Mouse (Mus musculus) liver, adult (tissue): Measurements from ENCODE around the gene Tdrd12.

Source experiments
- GATA4 ChIP-seq: IDR thresholded peaks from 2 replicates; pipeline ENCODE4 v1.6.1; 2014; ENCODE audit warnings: mild to moderate bottlenecking, low read length; ENCODE audit not compliant: insufficient replicate concordance

Tdrd12 gene

DNA sequence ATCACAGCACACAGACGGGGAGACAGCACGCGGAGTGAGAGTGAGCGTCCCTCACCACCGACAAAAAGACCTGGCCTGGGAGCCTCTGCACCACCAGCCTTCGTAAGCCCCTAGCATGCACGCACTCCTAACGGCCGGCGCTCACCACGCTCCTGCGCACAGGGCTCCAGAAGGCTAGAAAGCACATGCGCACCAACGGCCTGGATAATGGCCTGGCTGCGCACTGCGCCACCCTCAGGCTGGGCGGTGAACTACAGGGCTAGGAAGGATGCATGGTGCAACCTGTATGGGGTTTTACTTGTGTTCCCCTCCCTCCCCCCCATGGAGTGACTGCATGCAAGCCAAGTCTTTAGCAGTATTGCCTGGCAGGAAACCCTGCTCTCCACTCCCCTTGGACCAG lies at the start of gene Tdrd12:
Tdrd12 (minus strand) TSS at position 184 of the 400 bp plus-strand sequence.
- no peak for TF ChIP-seq GATA4

DNA sequence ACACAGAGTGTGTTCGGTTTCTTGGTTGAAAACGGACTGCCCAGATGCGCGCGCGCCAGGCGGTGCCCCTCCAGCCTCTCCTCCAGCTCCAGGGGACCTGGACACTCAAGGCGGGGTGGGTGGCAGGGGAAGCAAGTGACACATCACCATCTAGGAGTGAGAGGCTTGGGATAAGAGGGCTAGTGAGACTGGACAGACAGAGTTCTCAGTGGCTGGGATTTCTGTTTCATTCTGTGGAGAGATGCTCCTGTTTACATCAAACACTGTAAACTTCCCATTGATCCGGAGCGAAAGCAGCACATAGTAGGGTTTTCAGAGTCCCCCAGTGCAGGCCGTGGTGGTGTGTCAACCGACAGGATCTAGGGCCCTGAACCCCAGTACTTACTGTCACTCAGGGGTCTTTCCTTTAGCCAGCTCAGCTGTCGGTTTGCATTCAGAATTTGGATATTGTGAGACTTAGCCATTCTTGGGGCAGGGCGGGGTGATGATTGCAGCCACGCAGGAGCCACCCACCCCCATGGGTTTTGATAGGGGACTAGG lies 49.4 kb upstream of the Tdrd12 start:
- TF ChIP-seq GATA4 = no peak

DNA sequence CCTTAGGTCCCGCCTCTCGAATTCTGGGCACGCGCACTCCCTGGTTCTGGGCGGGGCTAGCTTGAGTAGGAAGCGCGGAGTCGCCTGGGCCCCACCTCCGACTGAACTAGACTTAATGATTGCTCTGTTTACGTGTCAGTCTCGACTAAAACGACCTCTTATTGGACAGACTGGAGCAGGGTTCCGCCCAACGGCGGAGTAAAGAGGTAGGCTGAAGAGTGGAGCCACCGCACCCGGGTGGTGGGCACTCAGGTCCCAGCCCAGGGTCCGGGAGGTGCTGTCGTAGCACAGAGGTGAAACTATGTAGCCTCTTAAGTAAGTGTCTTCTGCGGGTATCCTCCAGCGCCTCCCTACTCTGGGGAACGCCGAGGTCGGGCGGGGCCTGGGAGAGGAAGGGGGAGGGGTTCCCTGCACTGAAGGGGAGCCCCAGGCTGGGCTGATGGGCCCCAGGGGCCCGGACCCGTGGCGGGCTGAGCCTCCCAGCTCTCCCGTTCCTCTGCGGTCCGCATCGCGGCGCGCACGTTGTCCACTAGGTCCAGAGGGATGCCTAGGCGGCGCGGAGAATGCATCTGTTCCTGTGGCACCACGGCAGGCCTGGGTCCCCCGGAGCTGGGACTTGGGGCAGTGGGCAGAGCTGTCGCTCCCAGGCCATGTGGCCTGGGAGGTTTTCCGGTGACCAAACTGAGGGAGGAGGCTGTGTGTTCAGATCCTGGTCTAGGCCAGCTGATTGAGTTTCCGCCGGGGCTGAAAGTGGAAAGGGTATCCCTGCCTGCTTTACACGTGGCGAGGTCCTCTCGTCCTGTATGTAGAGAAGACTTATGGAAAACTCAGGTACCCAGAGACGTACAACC lies 48.7 kb upstream of the Tdrd12 start, which contains the start of gene Ankrd27:
Ankrd27 (plus strand) TSS at position 190 of the 851 bp plus-strand sequence.
- no peak for TF ChIP-seq GATA4

DNA sequence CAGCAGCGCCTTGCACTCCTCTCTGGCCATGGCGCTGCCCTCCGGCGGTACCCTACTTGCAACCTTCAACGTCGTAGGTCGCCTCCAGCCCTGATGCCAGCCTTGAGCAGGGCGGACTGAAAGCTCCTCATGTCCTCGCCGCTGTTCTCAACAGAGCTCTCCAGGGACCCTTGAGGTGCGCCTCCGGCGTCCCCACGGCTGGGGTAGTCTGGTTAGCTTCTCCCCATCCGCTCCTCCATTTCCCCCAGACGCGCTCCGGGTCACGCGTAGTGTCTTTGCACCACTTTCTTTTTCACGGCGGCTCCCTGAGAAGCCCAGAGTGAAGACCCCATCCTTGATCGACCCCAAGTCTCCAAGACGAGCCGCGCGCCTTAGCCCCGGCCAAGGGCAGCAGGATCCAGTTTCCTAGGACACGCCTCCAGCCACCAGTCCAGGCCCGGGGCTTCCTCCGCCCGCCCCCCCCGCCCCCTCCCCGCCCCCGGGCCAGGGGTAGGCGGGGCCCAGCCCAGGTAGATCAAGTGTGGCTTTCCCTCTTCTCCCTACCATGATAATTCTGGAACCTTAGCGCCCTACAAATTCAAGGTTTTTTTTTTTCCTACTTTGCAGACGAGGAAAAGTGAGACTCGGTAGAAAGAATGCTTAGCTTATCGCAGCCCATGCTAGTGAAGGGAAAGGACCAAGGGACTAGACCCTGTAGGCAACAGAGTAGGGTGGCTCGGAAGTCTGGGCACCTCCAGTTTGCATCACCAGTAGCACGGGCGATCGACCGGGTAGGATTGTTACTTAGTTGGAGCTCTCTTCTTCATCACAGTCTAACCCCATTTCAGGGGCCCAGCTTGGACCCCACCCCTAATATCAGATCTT lies 47.9 kb upstream of the Tdrd12 start, which contains the start of gene Rgs9bp:
Rgs9bp (minus strand) TSS at position 392 of the 864 bp plus-strand sequence.
- TF ChIP-seq GATA4 = no peak

DNA sequence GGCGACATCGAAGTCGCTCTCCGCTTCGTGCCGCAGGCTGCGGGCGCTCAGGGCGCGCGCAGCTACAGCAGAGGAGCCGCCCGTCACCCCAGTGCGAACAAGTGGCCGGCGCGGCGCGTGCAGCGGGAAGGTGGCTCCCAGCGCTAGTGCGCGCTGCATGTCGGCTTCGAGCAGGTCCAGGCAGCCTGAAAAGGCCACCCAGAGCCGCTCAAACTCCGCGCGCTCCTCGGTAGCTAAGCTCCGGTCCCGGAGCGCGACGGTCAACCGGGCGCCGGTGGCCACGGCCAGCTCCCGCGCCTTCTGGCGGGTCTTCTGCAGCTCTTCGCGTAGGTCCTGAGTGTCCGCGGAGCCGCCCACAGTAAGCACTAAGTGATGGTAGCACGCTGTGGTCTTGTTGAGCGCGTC lies 47.2 kb upstream of the Tdrd12 start:
- TF ChIP-seq GATA4 = no peak

DNA sequence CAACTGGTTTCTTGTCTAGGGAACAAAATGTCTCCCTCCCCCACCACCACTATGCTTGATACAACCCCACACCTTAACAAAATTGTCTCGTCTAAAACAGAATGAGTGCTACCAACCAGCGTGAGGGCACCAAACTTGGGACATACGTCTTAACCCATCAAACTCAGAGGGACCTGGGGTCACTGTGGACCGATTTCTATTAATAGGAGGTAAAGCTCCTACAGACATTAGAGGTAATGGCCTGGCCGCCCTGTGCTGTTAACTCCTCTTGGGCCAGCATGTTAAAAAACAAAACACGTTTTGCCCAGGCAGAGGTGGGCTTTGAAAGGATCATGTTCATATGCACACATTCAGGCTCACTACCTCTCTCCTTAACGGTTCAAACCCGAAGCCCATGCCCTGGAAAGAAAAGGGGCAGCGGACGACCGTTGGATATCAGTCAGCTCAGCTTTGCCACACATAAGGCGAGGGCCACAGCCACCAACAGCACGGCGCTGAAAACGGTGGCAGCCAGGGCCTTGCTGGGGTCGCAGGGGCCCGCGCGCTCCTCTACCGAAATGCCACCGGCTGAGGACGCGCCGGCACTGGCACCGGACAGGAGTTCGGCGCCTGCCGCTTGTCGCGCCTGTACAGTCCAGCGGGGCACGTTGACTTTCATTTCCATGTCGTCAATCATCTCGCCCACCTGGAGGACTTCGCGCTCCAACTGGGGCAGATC lies 46.7 kb upstream of the Tdrd12 start:
- no peak for TF ChIP-seq GATA4

DNA sequence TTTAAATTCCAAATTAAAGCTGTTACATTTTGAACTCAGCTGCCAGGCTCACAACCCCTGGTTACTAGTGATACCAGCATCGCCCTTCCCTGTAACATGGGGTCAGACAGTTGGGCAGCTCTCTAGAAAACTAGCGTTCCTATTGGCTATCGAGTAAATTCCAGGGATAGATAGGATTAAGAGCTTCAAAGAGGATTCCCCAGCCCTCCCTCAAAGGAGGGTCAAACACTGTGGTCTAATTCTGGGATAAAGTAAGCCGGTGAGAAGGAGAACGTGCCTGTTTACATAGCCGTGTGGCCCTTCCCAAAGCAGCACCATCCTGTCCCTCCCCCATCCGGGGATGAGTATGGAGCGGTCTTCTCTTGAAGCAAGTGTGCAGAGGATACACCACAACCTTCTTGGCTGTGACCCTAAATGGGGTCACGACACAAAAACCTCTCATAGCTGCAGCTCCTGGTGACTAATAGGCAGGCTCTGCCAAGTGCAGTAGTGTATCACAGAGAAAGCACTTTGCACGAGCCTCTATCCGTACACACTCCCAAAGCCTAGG lies 46.0 kb upstream of the Tdrd12 start:
- TF ChIP-seq GATA4 = no peak

DNA sequence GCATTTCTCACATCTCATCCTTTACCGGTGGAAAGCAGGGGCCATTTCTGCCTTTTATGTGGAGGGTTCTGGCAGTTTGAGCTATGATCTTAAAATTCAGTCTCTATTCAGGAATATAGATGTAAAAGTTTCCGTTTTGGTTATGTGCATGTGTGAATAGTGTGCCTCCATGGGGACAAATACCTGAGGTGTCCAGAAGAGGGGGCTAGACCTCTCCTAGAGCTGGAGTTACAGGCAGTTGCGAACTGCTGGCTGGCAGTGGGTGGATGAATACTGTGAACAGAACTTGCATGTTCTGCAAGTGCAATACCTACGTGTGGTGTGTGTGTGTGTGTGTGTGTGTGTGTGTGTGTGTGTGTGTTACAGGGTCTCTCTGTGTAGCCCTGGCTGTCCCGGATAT lies 45.2 kb upstream of the Tdrd12 start:
- TF ChIP-seq GATA4 = no peak

DNA sequence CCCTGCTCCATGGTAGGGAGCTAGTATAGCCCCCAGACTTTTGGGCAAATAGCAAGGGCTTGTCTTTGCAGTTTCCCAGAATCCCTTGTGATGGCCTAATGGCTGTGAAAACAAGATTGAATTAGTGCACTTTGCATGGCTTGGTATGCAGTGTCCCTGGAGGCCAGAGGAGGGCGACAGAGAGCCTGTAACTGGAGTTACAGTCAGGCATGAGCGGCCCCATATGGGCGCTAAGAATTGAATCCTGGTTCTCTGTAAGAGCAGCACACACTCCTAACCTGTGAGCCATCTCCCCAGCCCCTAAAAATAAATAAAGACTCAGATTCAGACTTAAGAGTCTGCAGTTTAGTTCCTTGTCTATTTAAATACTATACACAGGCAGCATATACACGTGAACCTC lies 42.3 kb upstream of the Tdrd12 start:
- TF ChIP-seq GATA4 = no peak

DNA sequence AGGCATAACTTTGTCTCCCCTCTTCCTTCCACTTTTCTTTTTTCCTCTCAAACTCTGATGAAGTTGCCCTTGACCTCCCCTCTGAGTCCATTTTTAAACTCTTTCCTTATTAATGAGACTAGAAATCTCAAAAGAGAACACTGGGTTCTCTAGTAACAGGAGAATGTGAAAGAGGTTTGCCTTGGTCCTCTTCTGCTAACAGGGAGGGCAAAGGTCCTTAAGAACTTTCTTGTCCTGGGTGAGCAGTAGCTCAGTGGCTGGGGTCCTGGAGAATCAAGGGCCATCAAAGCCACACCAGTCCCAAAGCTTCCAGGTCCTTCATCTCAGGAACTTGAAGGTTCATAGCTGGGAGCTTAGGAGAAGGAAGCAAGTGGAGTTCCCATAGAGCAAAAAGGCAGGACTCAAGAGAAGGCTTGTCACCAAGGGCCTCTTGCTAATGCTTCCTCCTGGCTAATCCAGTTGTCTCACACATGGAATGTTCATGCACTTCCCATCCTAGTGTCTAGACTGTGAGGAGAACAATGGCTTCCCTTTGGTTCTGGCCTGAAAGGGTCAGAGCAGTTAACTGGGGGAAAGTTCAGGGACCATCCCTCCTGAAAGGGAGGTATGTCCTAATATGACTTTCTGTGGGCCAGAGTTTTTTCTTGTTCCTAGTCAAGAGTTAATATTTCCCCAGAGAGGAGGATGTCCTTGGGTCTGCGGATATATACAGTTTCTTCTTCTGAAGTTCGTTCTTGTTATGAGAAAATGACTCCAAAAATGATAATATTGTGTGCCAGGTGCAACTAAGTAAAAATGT lies 26.7 kb upstream of the Tdrd12 start:
- no peak for TF ChIP-seq GATA4

DNA sequence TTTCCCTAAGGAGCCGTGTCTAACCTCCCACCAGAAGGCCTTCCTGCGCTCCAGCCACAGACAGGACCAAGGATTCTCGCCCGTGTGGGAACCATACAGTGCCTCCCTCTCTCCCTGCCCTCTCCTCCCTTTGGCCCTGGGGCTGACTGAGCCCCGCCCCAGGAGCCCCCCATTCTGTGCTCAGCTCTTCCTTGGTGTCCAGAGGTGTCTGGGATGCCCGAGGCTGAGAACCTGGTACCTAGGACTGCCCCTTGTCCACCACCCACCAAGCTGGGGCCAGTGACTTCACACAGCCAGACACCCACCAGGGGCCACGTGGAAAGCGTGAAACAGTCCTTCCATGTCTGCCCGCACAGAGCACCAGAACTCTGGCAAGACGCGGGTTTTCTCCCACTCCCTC lies 25.5 kb upstream of the Tdrd12 start:
- TF ChIP-seq GATA4 = no peak

DNA sequence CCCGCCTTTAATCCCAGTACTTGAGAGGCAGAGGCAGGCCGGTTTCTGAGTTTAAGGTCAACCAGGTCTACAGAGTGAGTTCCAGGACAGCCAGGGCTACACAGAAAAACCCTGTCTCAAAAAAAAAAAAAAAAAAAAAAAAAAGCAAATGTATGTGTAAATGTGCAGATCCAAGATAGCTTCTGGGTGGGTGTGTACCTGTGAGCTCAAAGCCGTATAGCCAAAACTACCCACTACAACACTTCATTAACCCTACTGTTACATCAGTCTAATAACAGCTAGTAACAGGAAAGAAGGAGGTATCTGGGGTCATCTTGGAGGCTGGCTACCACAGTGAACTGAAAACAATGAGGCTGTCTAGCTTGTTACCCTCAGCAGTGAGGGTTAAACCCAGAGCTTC lies 22.3 kb upstream of the Tdrd12 start:
- no peak for TF ChIP-seq GATA4

DNA sequence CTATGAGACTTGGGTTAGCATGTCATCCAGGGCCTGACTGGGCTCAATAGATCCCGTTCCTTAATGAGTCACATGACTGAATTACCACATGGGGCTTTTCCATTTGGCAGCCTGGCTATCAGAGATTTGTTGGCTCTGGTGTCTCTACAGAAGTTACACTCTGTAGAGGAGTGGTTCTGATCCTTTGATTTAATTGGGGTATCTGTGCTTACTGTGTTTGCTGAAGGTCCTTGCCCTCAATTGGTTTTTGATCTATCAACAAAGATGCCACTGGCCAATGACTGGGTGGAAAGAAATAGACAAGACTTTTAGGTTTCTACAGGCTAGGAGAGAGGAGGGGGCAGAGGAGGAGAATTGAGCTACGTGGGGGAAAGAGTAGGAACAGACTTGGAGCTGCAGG lies 21.1 kb upstream of the Tdrd12 start:
- no peak; the same call in 1 of the 2 replicates for TF ChIP-seq GATA4

DNA sequence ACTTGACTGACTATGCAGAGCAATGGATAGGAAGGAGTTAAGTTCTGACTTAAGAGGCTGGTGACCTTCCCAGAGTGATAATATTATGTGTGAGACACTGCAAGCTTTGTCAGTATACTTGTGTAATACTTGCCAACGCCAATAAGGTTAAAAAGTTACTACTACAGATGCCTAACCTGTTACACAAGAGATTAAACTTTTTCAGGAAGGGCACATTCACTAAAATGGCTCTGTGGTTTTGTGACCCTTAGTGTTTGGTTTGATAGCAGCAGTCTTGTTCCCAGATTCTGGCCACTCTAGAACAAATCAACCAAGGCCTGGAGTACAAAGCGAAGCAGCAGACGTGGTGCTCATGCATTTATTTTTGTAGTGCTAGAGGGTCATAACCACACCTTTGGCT lies 20.0 kb upstream of the Tdrd12 start:
- TF ChIP-seq GATA4 = 0 out of 2 replicates have a peak, but pooled peaks have one; percentile 15
